Mouse (Mus musculus): ENCODE data around the gene Glce.

DNA sequence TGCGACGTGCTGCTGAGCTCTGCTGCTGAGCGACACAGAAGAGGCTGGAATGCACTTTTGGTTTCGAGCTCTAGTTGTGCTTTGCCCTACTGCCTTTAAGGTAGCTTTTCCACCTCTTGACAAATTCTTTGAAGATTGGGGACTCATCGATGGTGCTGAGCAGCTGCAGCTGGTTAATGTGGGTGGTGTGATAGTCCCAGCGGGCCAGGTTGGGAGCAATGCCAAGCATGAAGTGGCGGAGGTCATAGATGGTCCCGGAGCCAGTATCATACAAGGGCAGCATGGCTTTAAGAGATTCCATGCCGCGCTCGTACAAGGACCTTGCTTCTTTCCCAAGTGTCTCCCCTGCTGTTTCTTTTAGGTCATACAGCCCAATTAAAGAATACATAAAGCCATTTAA lies 62.5 kb downstream of the Glce start:
- TF ChIP-seq CTCF (IDR thresholded peaks at IDR 0.05; ENCODE audit: low read depth) (no peak), EP300 (IDR thresholded peaks at IDR 0.05; ENCODE audit: low read depth) (no peak)

All from liver, postnatal 0 days (tissue).